Mouse (Mus musculus) liver, embryonic 14.5 days (tissue): ENCODE results near the gene Dnaic1.

Experiments
- CTCF ChIP-seq: IDR thresholded peaks from 2 replicates; pipeline ENCODE4 v1.5.1; 2016; ENCODE audit warnings: antibody characterized with exemption, low read depth, control low read depth
- EP300 ChIP-seq: IDR thresholded peaks from 2 replicates; pipeline ENCODE4 v1.6.1; 2016; ENCODE audit warnings: antibody characterized with exemption, low read depth

- no peak for TF ChIP-seq EP300
- no peak for TF ChIP-seq CTCF
These were observed 103.0 kb downstream of the Dnaic1 start for GRCm38 (mm10) chr4:41672522-41672963.
